Mouse (Mus musculus) forebrain, embryonic 11.5 days (tissue): ENCODE results near the gene Gpr18. TPM values are rescaled to one million over a fixed set of nuclear protein-coding genes. Genes with fewer than 3 reads are reported as not detected.

Experiments
- ATAC-seq: fragments of 200-750 bp; cut with Nextera tagmentation; replicated peaks from 2 replicates; pipeline ENCODE4 v1.8.0; 2017; ENCODE audit warnings: moderate TSS enrichment; ENCODE audit not compliant: low FRiP score
- DNase-seq: peaks from one replicate; pipeline ENCODE4 v3.0.0-alpha.2; 2017; ENCODE audit warnings: low spot score
- H3K27ac ChIP-seq: fragments of 300-500 bp; sonication (generic); 2 replicates; pipeline ENCODE4 v1.5.1; 2014; ENCODE audit warnings: low read depth, low read length
- H3K27me3 ChIP-seq: fragments of 300-500 bp; sonication (generic); 2 replicates; pipeline ENCODE4 v1.6.1; 2014; ENCODE audit warnings: mild to moderate bottlenecking, low read length, mixed read lengths; ENCODE audit not compliant: control insufficient read depth, insufficient read depth
- H3K36me3 ChIP-seq: fragments of 300-500 bp; sonication (generic); 2 replicates; pipeline ENCODE4 v1.6.1; 2014; ENCODE audit warnings: mild to moderate bottlenecking, low read length, moderate library complexity, mixed read lengths; ENCODE audit not compliant: control insufficient read depth, insufficient read depth
- H3K4me1 ChIP-seq: fragments of 300-500 bp; sonication (generic); replicated peaks from 2 replicates; pipeline ENCODE4 v1.6.1; 2014; ENCODE audit warnings: low read length, mixed read lengths; ENCODE audit not compliant: control insufficient read depth, insufficient read depth
- H3K4me2 ChIP-seq: fragments of 300-500 bp; sonication (generic); 2 replicates; pipeline ENCODE4 v1.6.1; 2014; ENCODE audit warnings: low read depth, mild to moderate bottlenecking, low read length, moderate library complexity, mixed read lengths; ENCODE audit not compliant: severe bottlenecking
- H3K4me3 ChIP-seq: fragments of 300-500 bp; sonication (generic); 2 replicates; pipeline ENCODE4 v1.5.1; 2014; ENCODE audit warnings: low read depth, low read length
- H3K9ac ChIP-seq: fragments of 300-500 bp; sonication (generic); 2 replicates; pipeline ENCODE4 v1.6.1; 2014; ENCODE audit warnings: low read length
- H3K9me3 ChIP-seq: fragments of 300-500 bp; sonication (generic); 2 replicates; pipeline ENCODE4 v1.6.1; 2016; ENCODE audit warnings: low read length, mixed read lengths; ENCODE audit not compliant: control insufficient read depth
- WGBS: fragments of 180-500 bp; shearing (Covaris S2); extraction: QIAGEN DNeasy Blood & Tissue Kit; methylation state at CpG from one replicate; pipeline ENCODE4 v1.1.7; 2014; 5-methylcytosine and 5-hydroxymethylcytosine counted together
- polyA plus RNA-seq: library from polyadenylated mRNA; unstranded; fragments of >200 nt; fragmentation: Nextera tagmentation; extraction: Ambion mirVana; gene quantifications from 2 replicates; pipeline ENCODE4 v1.2.1, GENCODE M21; 2014

Gpr18 gene
- polyA plus RNA-seq, 1 experiment from 2014 or later: 0.49 TPM

GRCm38 (mm10) chr14:121906992-121907681, 8.4 kb downstream of the Gpr18 start:
- H3K4me3 ChIP-seq: no peak overlapping the region
- ATAC-seq (no peak), DNase-seq (no peak)
- no peaks in the 10 kb centered on the region for H3K27me3 ChIP-seq
- WGBS: 92% methylated on average over 11 of the region's 11 CpGs
- no peaks in the 10 kb centered on the region for H3K4me1 ChIP-seq
- peaks cover 7% of the 10 kb centered on the region; the same call in 1 of the 2 replicates for H3K36me3 ChIP-seq
- H3K9me3 ChIP-seq: no peaks in the 10 kb centered on the region
- no peak overlapping the region for H3K4me2 ChIP-seq
- H3K27ac ChIP-seq: no peak overlapping the region
- H3K9ac ChIP-seq: no peak overlapping the region

- Histone ChIP-seq H3K9ac (no peak overlapping the region), H3K27me3 (no peaks in the 10 kb centered on the region)
Measured at GRCm38 (mm10) chr14:121906341-121906991, 9.1 kb downstream of the Gpr18 start.

GRCm38 (mm10) chr14:121904754-121905153, 10.8 kb downstream of the Gpr18 start:
- no peak for DNase-seq
- H3K9me3 ChIP-seq: no peaks in the 10 kb centered on the region
- no peak overlapping the region for H3K9ac ChIP-seq
- no peak for ATAC-seq
- no peak overlapping the region for H3K4me2 ChIP-seq
- no peaks in the 10 kb centered on the region for H3K4me1 ChIP-seq
- H3K27ac ChIP-seq: no peak overlapping the region
- peaks cover 6% of the 10 kb centered on the region; the same call in 1 of the 2 replicates for H3K36me3 ChIP-seq
- no peak overlapping the region for H3K4me3 ChIP-seq
- H3K27me3 ChIP-seq: no peaks in the 10 kb centered on the region
- WGBS: 84% methylated on average over 3 of the region's 3 CpGs

More at GRCm38 (mm10) chr14:121906341-121906991, 9.1 kb downstream of the Gpr18 start:
- H3K36me3 ChIP-seq: peaks cover 6% of the 10 kb centered on the region; the same call in 1 of the 2 replicates
- no peaks in the 10 kb centered on the region for H3K4me1 ChIP-seq
- 90% methylated on average over 8 of the region's 8 CpGs for WGBS
- no peak overlapping the region for H3K4me3 ChIP-seq
- ATAC-seq (no peak), DNase-seq (no peak)
- no peak overlapping the region for H3K27ac ChIP-seq
- H3K4me2 ChIP-seq: no peak overlapping the region
- no peaks in the 10 kb centered on the region for H3K9me3 ChIP-seq

GRCm38 (mm10) chr14:121903381-121903876, 12.2 kb downstream of the Gpr18 start:
- ATAC-seq (no peak), DNase-seq (no peak)
- no peak overlapping the region for H3K9ac ChIP-seq
- no peaks in the 10 kb centered on the region for H3K9me3 ChIP-seq
- no peak overlapping the region for H3K4me2 ChIP-seq
- H3K36me3 ChIP-seq: peaks cover 3% of the 10 kb centered on the region; the same call in 1 of the 2 replicates
- H3K4me1 ChIP-seq: no peaks in the 10 kb centered on the region
- H3K27ac ChIP-seq: no peak overlapping the region
- WGBS: 91% methylated on average over 7 of the region's 7 CpGs
- no peak overlapping the region for H3K4me3 ChIP-seq
- no peaks in the 10 kb centered on the region for H3K27me3 ChIP-seq

GRCm38 (mm10) chr14:121901511-121901910, 14.1 kb downstream of the Gpr18 start:
- WGBS: 89% methylated on average over 6 of the region's 6 CpGs
- Histone ChIP-seq H3K4me1 (no peaks in the 10 kb centered on the region), H3K4me3 (no peak overlapping the region), H3K36me3 (no peaks in the 10 kb centered on the region; the same call in 1 of the 2 replicates), H3K27me3 (no peaks in the 10 kb centered on the region), H3K27ac (no peak overlapping the region), H3K9me3 (no peaks in the 10 kb centered on the region), H3K4me2 (no peak overlapping the region), H3K9ac (no peak overlapping the region)
- no peak for DNase-seq
- ATAC-seq: no peak

GRCm38 (mm10) chr14:121899071-121899470, 16.5 kb downstream of the Gpr18 start:
- Histone ChIP-seq H3K9me3 (no peaks in the 10 kb centered on the region), H3K9ac (no peak overlapping the region), H3K4me3 (no peak overlapping the region), H3K4me1 (no peaks in the 10 kb centered on the region), H3K27ac (no peak overlapping the region), H3K4me2 (no peak overlapping the region), H3K36me3 (no peaks in the 10 kb centered on the region), H3K27me3 (no peaks in the 10 kb centered on the region)
- DNase-seq (no peak), ATAC-seq (no peak)
- WGBS: 81% methylated on average over 3 of the region's 3 CpGs

- Histone ChIP-seq H3K4me2 (no peak overlapping the region), H3K9me3 (no peaks in the 10 kb centered on the region), H3K27ac (no peak overlapping the region), H3K36me3 (no peaks in the 10 kb centered on the region), H3K4me3 (no peak overlapping the region), H3K4me1 (no peaks in the 10 kb centered on the region), H3K27me3 (no peaks in the 10 kb centered on the region), H3K9ac (no peak overlapping the region)
- no peak for ATAC-seq
- DNase-seq: no peak
- 94% methylated on average over 11 of the region's 11 CpGs for WGBS
Measured at GRCm38 (mm10) chr14:121898509-121898908, 17.1 kb downstream of the Gpr18 start.

GRCm38 (mm10) chr14:121897773-121898172, 17.8 kb downstream of the Gpr18 start:
- 89% methylated on average over 2 of the region's 2 CpGs for WGBS
- Histone ChIP-seq H3K4me3 (no peak overlapping the region), H3K36me3 (no peaks in the 10 kb centered on the region), H3K9ac (no peak overlapping the region), H3K27ac (no peak overlapping the region), H3K9me3 (no peaks in the 10 kb centered on the region), H3K4me1 (no peaks in the 10 kb centered on the region), H3K4me2 (no peak overlapping the region), H3K27me3 (no peaks in the 10 kb centered on the region)
- DNase-seq: no peak
- ATAC-seq: no peak
